Mouse (Mus musculus): ENCODE results near the gene Lima1.
"Not testable (repeated sequence)": the region's sequence is repeated elsewhere in the genome, so short reads cannot be mapped to it uniquely, and the experiment has no call there.

The Lima1 gene

GRCm38 (mm10) chr15:99806171-99806570 is 69.1 kb downstream of the Lima1 start:
- in situ Hi-C loops (cut with MboI, MseI) = no loop called here

GRCm38 (mm10) chr15:99805673-99806072 is 69.6 kb downstream of the Lima1 start:
- in situ Hi-C loops (cut with MboI, MseI) = no loop called here

- in situ Hi-C loops (cut with MboI, MseI) = no loop called here
These were observed 72.0 kb downstream of the Lima1 start for GRCm38 (mm10) chr15:99803186-99803644.

- in situ Hi-C loops (cut with MboI, MseI) = no loop called here
These were observed 73.2 kb downstream of the Lima1 start for GRCm38 (mm10) chr15:99801885-99802572.

GRCm38 (mm10) chr15:99799706-99800105 is 75.5 kb downstream of the Lima1 start:
- in situ Hi-C loops (cut with MboI, MseI) = no loop called here

GRCm38 (mm10) chr15:99797898-99798297 is 77.4 kb downstream of the Lima1 start:
- in situ Hi-C loops (cut with MboI, MseI) = no loop called here

- in situ Hi-C loops (cut with MboI, MseI) = no loop called here
These were observed 78.5 kb downstream of the Lima1 start for GRCm38 (mm10) chr15:99796735-99797134.

GRCm38 (mm10) chr15:99796066-99796465 is 79.2 kb downstream of the Lima1 start:
- in situ Hi-C loops (cut with MboI, MseI) = no loop called here

- in situ Hi-C loops (cut with MboI, MseI) = no loop called here
These were observed 82.9 kb downstream of the Lima1 start for GRCm38 (mm10) chr15:99792221-99792815.

- in situ Hi-C loops (cut with MboI, MseI) = no loop called here
These were observed 84.3 kb downstream of the Lima1 start for GRCm38 (mm10) chr15:99791003-99791402.

GRCm38 (mm10) chr15:99790464-99790863 is 84.8 kb downstream of the Lima1 start:
- in situ Hi-C loops (cut with MboI, MseI) = no loop called here

- in situ Hi-C loops (cut with MboI, MseI) = no loop called here
These were observed 87.6 kb downstream of the Lima1 start for GRCm38 (mm10) chr15:99787625-99788120.

- in situ Hi-C loops (cut with MboI, MseI) = no loop called here
These were observed 96.5 kb downstream of the Lima1 start for GRCm38 (mm10) chr15:99778677-99779335.

GRCm38 (mm10) chr15:99778148-99778547 is 97.1 kb downstream of the Lima1 start:
- in situ Hi-C loops (cut with MboI, MseI) = no loop called here

- in situ Hi-C loops (cut with MboI, MseI) = no loop called here
These were observed 102.3 kb downstream of the Lima1 start for GRCm38 (mm10) chr15:99772925-99773324.

- in situ Hi-C loops (cut with MboI, MseI) = not testable (repeated sequence)
These were observed 102.6 kb downstream of the Lima1 start, which contains the start of gene Cers5 for GRCm38 (mm10) chr15:99772881-99772924. Cers5 (minus strand) TSS chr15:99772885.

GRCm38 (mm10) chr15:99772277-99772880 is 102.9 kb downstream of the Lima1 start:
- in situ Hi-C loops (cut with MboI, MseI) = no loop called here

- in situ Hi-C loops (cut with MboI, MseI) = no loop called here
These were observed 103.5 kb downstream of the Lima1 start for GRCm38 (mm10) chr15:99771601-99772276.

GRCm38 (mm10) chr15:99771004-99771500 is 104.2 kb downstream of the Lima1 start:
- in situ Hi-C loops (cut with MboI, MseI) = no loop called here

GRCm38 (mm10) chr15:99768761-99769160 is 106.5 kb downstream of the Lima1 start:
- in situ Hi-C loops (cut with MboI, MseI) = loop anchor here (10.0 kb wide), 1 partner anchor 1064 kb away; the partner anchor contains the start of gene Ccdc65

GRCm38 (mm10) chr15:99767467-99767866 is 107.8 kb downstream of the Lima1 start:
- in situ Hi-C loops (cut with MboI, MseI) = loop anchor here (10.0 kb wide), 1 partner anchor 1063 kb away; the partner anchor contains the start of gene Ccdc65

GRCm38 (mm10) chr15:99754204-99754603 is 121.1 kb downstream of the Lima1 start:
- in situ Hi-C loops (cut with MboI, MseI) = loop anchor here (10.0 kb wide), 1 partner anchor 1539 kb away; no protein-coding TSS in a partner anchor
